Mouse (Mus musculus) limb, embryonic 13.5 days (tissue): ENCODE results near the gene P2rx3. TPM values are rescaled to one million over a fixed set of nuclear protein-coding genes. Genes with fewer than 3 reads are reported as not detected.

Source experiments
- ATAC-seq: fragments of 200-750 bp; cut with Nextera tagmentation; 2 replicates; pipeline ENCODE4 v1.8.0; 2017; ENCODE audit warnings: low read depth, moderate number of reproducible peaks, moderate TSS enrichment; ENCODE audit not compliant: low FRiP score
- H3K27ac ChIP-seq: fragments of 300-500 bp; sonication (generic); 2 replicates; pipeline ENCODE4 v1.5.1; 2015; ENCODE audit warnings: inconsistent platforms, mild to moderate bottlenecking, moderate library complexity
- H3K27me3 ChIP-seq: fragments of 300-500 bp; sonication (generic); 2 replicates; pipeline ENCODE4 v1.6.1; 2015; ENCODE audit warnings: mild to moderate bottlenecking, inconsistent platforms
- H3K36me3 ChIP-seq: fragments of 300-500 bp; sonication (generic); 2 replicates; pipeline ENCODE4 v1.6.1; 2015; ENCODE audit warnings: inconsistent platforms, mild to moderate bottlenecking, moderate library complexity
- H3K4me1 ChIP-seq: fragments of 300-500 bp; sonication (generic); 2 replicates; pipeline ENCODE4 v1.6.1; 2015; ENCODE audit warnings: inconsistent platforms
- H3K4me2 ChIP-seq: fragments of 300-500 bp; sonication (generic); replicated peaks from 2 replicates; pipeline ENCODE4 v1.6.1; 2015; ENCODE audit warnings: inconsistent platforms, mild to moderate bottlenecking, moderate library complexity
- H3K4me3 ChIP-seq: fragments of 300-500 bp; sonication (generic); 2 replicates; pipeline ENCODE4 v1.5.1; 2015; ENCODE audit warnings: moderate library complexity, mild to moderate bottlenecking, inconsistent platforms
- H3K9ac ChIP-seq: fragments of 300-500 bp; sonication (generic); 2 replicates; pipeline ENCODE4 v1.6.1; 2015; ENCODE audit warnings: mild to moderate bottlenecking, inconsistent platforms
- H3K9me3 ChIP-seq: fragments of 300-500 bp; sonication (generic); 2 replicates; pipeline ENCODE4 v1.6.1; 2016; ENCODE audit warnings: inconsistent platforms
- WGBS: fragments of 180-500 bp; shearing (Covaris S2); methylation state at CpG from one replicate; pipeline ENCODE4 v1.1.7; 2015; 5-methylcytosine and 5-hydroxymethylcytosine counted together
- polyA plus RNA-seq: library from polyadenylated mRNA; unstranded; fragments of >200 nt; fragmentation: Nextera tagmentation; extraction: Ambion mirVana; gene quantifications from 2 replicates; pipeline ENCODE4 v1.2.1, GENCODE M21; 2015

Gene P2rx3
- polyA plus RNA-seq, 1 experiment from 2014 or later = 1.0 TPM

- Histone ChIP-seq H3K4me3 (no peak overlapping the region), H3K9ac (no peak overlapping the region), H3K36me3 (peaks cover 4% of the 10 kb centered on the region), H3K9me3 (no peaks in the 10 kb centered on the region), H3K27ac (no peak overlapping the region), H3K4me1 (peaks cover 19% of the 10 kb centered on the region), H3K4me2 (no peak overlapping the region), H3K27me3 (no peaks in the 10 kb centered on the region)
- no peak for ATAC-seq
- 90% methylated on average over 7 of the region's 7 CpGs for WGBS
Observed at GRCm38 (mm10) chr2:85034169-85034568, 3.1 kb downstream of the P2rx3 start.

GRCm38 (mm10) chr2:85033121-85033520 is 4.1 kb downstream of the P2rx3 start:
- no peak for ATAC-seq
- Histone ChIP-seq H3K4me3 (no peak overlapping the region), H3K4me2 (no peak overlapping the region), H3K9ac (no peak overlapping the region), H3K4me1 (peaks cover 12% of the 10 kb centered on the region), H3K36me3 (no peaks in the 10 kb centered on the region), H3K9me3 (no peaks in the 10 kb centered on the region), H3K27ac (no peak overlapping the region), H3K27me3 (no peaks in the 10 kb centered on the region)
- WGBS = 80% methylated on average over 2 of the region's 2 CpGs

- no peaks in the 10 kb centered on the region for H3K36me3 ChIP-seq
- H3K4me2 ChIP-seq = no peak overlapping the region
- H3K9me3 ChIP-seq = no peaks in the 10 kb centered on the region
- no peaks in the 10 kb centered on the region for H3K27me3 ChIP-seq
- H3K4me1 ChIP-seq = peaks cover under 1% of the 10 kb centered on the region
- no peak for ATAC-seq
- no peak overlapping the region for H3K27ac ChIP-seq
- H3K4me3 ChIP-seq = no peak overlapping the region
- peak overlapping the region; percentile 8; the same call in 1 of the 2 replicates for H3K9ac ChIP-seq
- 63% methylated on average over 6 of the region's 6 CpGs for WGBS
Observed at GRCm38 (mm10) chr2:85030989-85031388, 6.3 kb downstream of the P2rx3 start.

GRCm38 (mm10) chr2:85029897-85030296 is 7.4 kb downstream of the P2rx3 start:
- no peaks in the 10 kb centered on the region for H3K9me3 ChIP-seq
- H3K4me3 ChIP-seq = no peak overlapping the region
- no peaks in the 10 kb centered on the region for H3K4me1 ChIP-seq
- no peak for ATAC-seq
- H3K4me2 ChIP-seq = no peak overlapping the region
- no peak overlapping the region for H3K9ac ChIP-seq
- no peaks in the 10 kb centered on the region for H3K27me3 ChIP-seq
- 23% methylated on average over 6 of the region's 6 CpGs for WGBS
- H3K36me3 ChIP-seq = no peaks in the 10 kb centered on the region
- H3K27ac ChIP-seq = no peak overlapping the region

GRCm38 (mm10) chr2:85027281-85027680 is 10.0 kb downstream of the P2rx3 start:
- Histone ChIP-seq H3K9ac (no peak overlapping the region), H3K4me2 (no peak overlapping the region), H3K4me1 (no peaks in the 10 kb centered on the region), H3K27me3 (no peaks in the 10 kb centered on the region), H3K9me3 (no peaks in the 10 kb centered on the region), H3K27ac (no peak overlapping the region), H3K4me3 (no peak overlapping the region), H3K36me3 (no peaks in the 10 kb centered on the region)
- ATAC-seq = no peak
- 71% methylated on average over 5 of the region's 5 CpGs for WGBS

GRCm38 (mm10) chr2:85026178-85026577 is 11.1 kb downstream of the P2rx3 start:
- ATAC-seq = no peak
- WGBS = 87% methylated on average over 3 of the region's 3 CpGs
- no peaks in the 10 kb centered on the region for H3K27me3 ChIP-seq
- H3K4me3 ChIP-seq = no peak overlapping the region
- H3K9ac ChIP-seq = no peak overlapping the region
- H3K4me2 ChIP-seq = no peak overlapping the region
- no peaks in the 10 kb centered on the region for H3K36me3 ChIP-seq
- no peaks in the 10 kb centered on the region for H3K9me3 ChIP-seq
- no peaks in the 10 kb centered on the region for H3K4me1 ChIP-seq
- no peak overlapping the region for H3K27ac ChIP-seq

GRCm38 (mm10) chr2:85022043-85022442 is 15.2 kb downstream of the P2rx3 start:
- no peak overlapping the region for H3K4me2 ChIP-seq
- 18% methylated on average over 4 of the region's 4 CpGs for WGBS
- no peaks in the 10 kb centered on the region for H3K27me3 ChIP-seq
- ATAC-seq = no peak
- no peaks in the 10 kb centered on the region for H3K4me1 ChIP-seq
- no peaks in the 10 kb centered on the region for H3K36me3 ChIP-seq
- H3K27ac ChIP-seq = no peak overlapping the region
- H3K4me3 ChIP-seq = no peak overlapping the region
- H3K9me3 ChIP-seq = no peaks in the 10 kb centered on the region
- no peak overlapping the region for H3K9ac ChIP-seq

- no peak overlapping the region for H3K4me2 ChIP-seq
- H3K9me3 ChIP-seq = no peaks in the 10 kb centered on the region
- no peak overlapping the region for H3K9ac ChIP-seq
- no peak for ATAC-seq
- WGBS = 35% methylated on average over 3 of the region's 3 CpGs
- H3K27ac ChIP-seq = no peak overlapping the region
- no peaks in the 10 kb centered on the region for H3K27me3 ChIP-seq
- H3K4me3 ChIP-seq = no peak overlapping the region
- H3K36me3 ChIP-seq = no peaks in the 10 kb centered on the region
- peaks cover 9% of the 10 kb centered on the region for H3K4me1 ChIP-seq
Observed at GRCm38 (mm10) chr2:85014588-85014982, 22.7 kb downstream of the P2rx3 start.

GRCm38 (mm10) chr2:85013826-85014587 is 23.3 kb downstream of the P2rx3 start:
- Histone ChIP-seq H3K4me3 (no peak overlapping the region), H3K9ac (no peak overlapping the region)
- WGBS = 83% methylated on average over 5 of the region's 5 CpGs

GRCm38 (mm10) chr2:85012679-85013078 is 24.6 kb downstream of the P2rx3 start:
- peaks cover 9% of the 10 kb centered on the region for H3K4me1 ChIP-seq
- no peaks in the 10 kb centered on the region for H3K9me3 ChIP-seq
- H3K27me3 ChIP-seq = no peaks in the 10 kb centered on the region
- H3K4me2 ChIP-seq = no peak overlapping the region
- H3K36me3 ChIP-seq = no peaks in the 10 kb centered on the region
- no peak overlapping the region for H3K9ac ChIP-seq
- H3K4me3 ChIP-seq = no peak overlapping the region
- no peak for ATAC-seq
- 86% methylated on average over 14 of the region's 14 CpGs for WGBS
- H3K27ac ChIP-seq = no peak overlapping the region

More at GRCm38 (mm10) chr2:85013826-85014587, 23.3 kb downstream of the P2rx3 start:
- Histone ChIP-seq H3K27me3 (no peaks in the 10 kb centered on the region), H3K27ac (no peak overlapping the region), H3K4me1 (peaks cover 9% of the 10 kb centered on the region), H3K36me3 (no peaks in the 10 kb centered on the region), H3K4me2 (no peak overlapping the region), H3K9me3 (no peaks in the 10 kb centered on the region)
- no peak for ATAC-seq

GRCm38 (mm10) chr2:85011906-85012604 is 25.2 kb downstream of the P2rx3 start:
- peak; percentile 54; the same call in 1 of the 2 replicates for ATAC-seq
- WGBS = 43% methylated on average over 9 of the region's 9 CpGs
- Histone ChIP-seq H3K4me3 (no peak overlapping the region), H3K9ac (no peak overlapping the region), H3K9me3 (no peaks in the 10 kb centered on the region), H3K27ac (peak overlapping the region; percentile 48; the same call in 1 of the 2 replicates), H3K27me3 (no peaks in the 10 kb centered on the region), H3K4me1 (peaks cover 9% of the 10 kb centered on the region), H3K4me2 (no peak overlapping the region), H3K36me3 (no peaks in the 10 kb centered on the region)

GRCm38 (mm10) chr2:85009212-85009611 is 28.1 kb downstream of the P2rx3 start:
- WGBS = 41% methylated on average over 2 of the region's 2 CpGs
- Histone ChIP-seq H3K27me3 (no peaks in the 10 kb centered on the region), H3K9ac (no peak overlapping the region), H3K4me2 (no peak overlapping the region), H3K36me3 (no peaks in the 10 kb centered on the region), H3K27ac (no peak overlapping the region), H3K4me1 (peaks cover 9% of the 10 kb centered on the region), H3K4me3 (no peak overlapping the region), H3K9me3 (no peaks in the 10 kb centered on the region)
- ATAC-seq = no peak
